Comparison of ENCODE assay signal across 8 mouse cellular contexts in the genomic region with DNA sequence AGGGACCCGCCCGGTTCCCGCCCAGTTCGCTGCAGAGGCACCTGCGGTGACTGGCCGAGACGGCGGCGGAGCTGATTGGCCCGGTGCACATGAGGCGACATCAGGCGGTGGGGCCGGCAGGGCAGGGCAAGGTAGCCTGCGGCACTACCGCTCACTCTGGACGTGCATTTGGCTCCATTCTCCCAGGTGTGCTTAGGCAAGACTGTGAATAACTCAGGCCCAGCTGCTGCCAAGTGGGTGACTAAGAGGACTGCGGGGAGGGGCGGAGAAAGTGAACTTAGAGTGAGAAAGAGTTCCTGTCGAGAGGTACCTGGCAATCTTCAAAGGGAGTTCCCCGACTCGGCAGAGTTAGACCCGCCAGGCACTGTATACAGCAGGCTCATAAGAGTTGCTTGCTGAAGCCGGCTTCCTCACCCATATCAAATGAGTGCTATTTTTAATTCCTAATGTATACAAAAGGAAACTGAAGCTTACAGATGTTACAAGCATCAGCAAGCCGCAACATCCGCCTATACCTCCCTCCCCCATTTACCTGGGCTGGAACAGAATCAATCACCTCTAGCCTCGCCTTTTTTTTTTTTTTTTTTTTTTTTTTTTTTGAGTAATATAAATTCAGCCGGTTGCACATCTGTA. TPM values are rescaled to one million over a fixed set of nuclear protein-coding genes. Genes with fewer than 3 reads are reported as not detected.
DNase-seq lines count a peak whose midpoint lies in the region; ATAC-seq and TF ChIP-seq lines count a peak whose summit lies in the region.

No protein-coding gene starts in this region.

- H3K9ac ChIP-seq in hindbrain, embryonic 16.5 days (ENCODE audit: low read depth, low read length), result peak overlapping the region; percentile 4
- H3K9ac ChIP-seq in limb, embryonic 11.5 days (ENCODE audit: low read length), result no peak overlapping the region
- peak overlapping the region; percentile 21; the same call in 1 of the 2 replicates for H3K9ac ChIP-seq in midbrain, embryonic 11.5 days (ENCODE audit: low read length)

- in situ Hi-C loops in Patski (cut with MboI; ENCODE audit: low pct_unique_long_range_greater_than_20kb), result no loop called here

- no peak overlapping the region for H3K27ac ChIP-seq in hindbrain, embryonic 16.5 days (ENCODE audit: low read depth, low read length)
- no peak overlapping the region for H3K27ac ChIP-seq in limb, embryonic 11.5 days (replicated peaks; ENCODE audit: low read depth, low read length)
- no peak overlapping the region for H3K27ac ChIP-seq in midbrain, embryonic 11.5 days (ENCODE audit: low read depth, low read length)

- CTCF ChIA-PET in Patski (lab: Charles Lee), result interaction anchor here (0.8 to 2.0 kb wide), 6 partner anchors 15 to 320 kb away, joined by 3 to 13 read pairs (median 5); no protein-coding TSS in a partner anchor

- H3K4me2 ChIP-seq in hindbrain, embryonic 16.5 days (ENCODE audit: low read length), result peak overlapping the region; percentile 62
- peak overlapping the region; percentile 41 for H3K4me2 ChIP-seq in limb, embryonic 11.5 days (ENCODE audit: low read depth, severe bottlenecking)
- H3K4me2 ChIP-seq in midbrain, embryonic 11.5 days, result peak overlapping the region; percentile 60

- POLR2A ChIA-PET in Patski (lab: Charles Lee), result no interaction called here

- ATAC-seq in Patski, result peak; percentile 57
- ATAC-seq in hindbrain, embryonic 16.5 days, result peak; percentile 89
- ATAC-seq in limb, embryonic 11.5 days (ENCODE audit: insufficient number of reproducible peaks, low FRiP score, low TSS enrichment, low read depth), result peak; percentile 92
- peak; percentile 87 for ATAC-seq in midbrain, embryonic 11.5 days (ENCODE audit: low FRiP score)

- H3K9me3 ChIP-seq in hindbrain, embryonic 16.5 days (ENCODE audit: control insufficient read depth, low read length), result no peaks in the 10 kb centered on the region
- no peaks in the 10 kb centered on the region for H3K9me3 ChIP-seq in limb, embryonic 11.5 days (ENCODE audit: control insufficient read depth, low read length)
- H3K9me3 ChIP-seq in midbrain, embryonic 11.5 days (ENCODE audit: control insufficient read depth, low read length), result no peaks in the 10 kb centered on the region

- H3K27me3 ChIP-seq in Patski, result no peaks in the 10 kb centered on the region
- no peaks in the 10 kb centered on the region for H3K27me3 ChIP-seq in hindbrain, embryonic 16.5 days (replicated peaks; ENCODE audit: control insufficient read depth, insufficient read depth, low read length)
- H3K27me3 ChIP-seq in limb, embryonic 11.5 days (ENCODE audit: control insufficient read depth, insufficient read depth, low read length), result no peaks in the 10 kb centered on the region
- H3K27me3 ChIP-seq in midbrain, embryonic 11.5 days (ENCODE audit: control insufficient read depth, insufficient read depth, low read length), result no peaks in the 10 kb centered on the region

- no peak for TF ChIP-seq CTCF in Patski (IDR thresholded peaks at IDR 0.05)

- DNase-seq in Patski (ENCODE audit: low read depth, low spot score), result peak; percentile 47
- DNase-seq in cerebellum, adult 9-11 months, result peak; percentile 2
- DNase-seq in frontal cortex, postnatal 14 days (ENCODE audit: low spot score in 2 of 2), result peak; percentile 4 to 6
- peak; percentile 83 for DNase-seq in limb, embryonic 11.5 days (ENCODE audit: low spot score)
- peak; percentile 93 for DNase-seq in midbrain, embryonic 11.5 days (ENCODE audit: low spot score, missing footprints)
- peak; percentile 13 for DNase-seq in skeletal muscle tissue, adult 2 months (ENCODE audit: low read depth, low spot score)
- DNase-seq in adipocyte (ENCODE audit: low spot score), result no peak

- under 1% methylated on average over 27 of the region's 27 CpGs for WGBS in hindbrain, embryonic 16.5 days
- WGBS in limb, embryonic 11.5 days, result 2% methylated on average over 27 of the region's 27 CpGs
- WGBS in midbrain, embryonic 11.5 days, result 3% methylated on average over 27 of the region's 27 CpGs

- H3K4me3 ChIP-seq in hindbrain, embryonic 16.5 days (ENCODE audit: low read length), result peak overlapping the region; percentile 33
- H3K4me3 ChIP-seq in limb, embryonic 11.5 days (ENCODE audit: low read depth, low read length), result peak overlapping the region; percentile 5; the same call in 1 of the 2 replicates
- H3K4me3 ChIP-seq in midbrain, embryonic 11.5 days (ENCODE audit: low read depth, low read length), result peak overlapping the region; percentile 26

- H3K4me1 ChIP-seq in hindbrain, embryonic 16.5 days (ENCODE audit: control insufficient read depth, insufficient read depth, low read depth, low read length), result peaks cover 13% of the 10 kb centered on the region
- H3K4me1 ChIP-seq in limb, embryonic 11.5 days (ENCODE audit: control insufficient read depth, insufficient read depth, low read length), result 0 out of 2 replicates have a peak, but pooled peaks cover 5% of the 10 kb centered on the region
- peaks cover 7% of the 10 kb centered on the region for H3K4me1 ChIP-seq in midbrain, embryonic 11.5 days (ENCODE audit: control insufficient read depth, insufficient read depth, low read length)

- no peaks in the 10 kb centered on the region for H3K36me3 ChIP-seq in hindbrain, embryonic 16.5 days (ENCODE audit: control insufficient read depth, insufficient read depth, low read length)
- no peaks in the 10 kb centered on the region for H3K36me3 ChIP-seq in limb, embryonic 11.5 days (ENCODE audit: control insufficient read depth, insufficient read depth, low read length)
- no peaks in the 10 kb centered on the region for H3K36me3 ChIP-seq in midbrain, embryonic 11.5 days (ENCODE audit: control insufficient read depth, insufficient read depth, low read length)

RNA-seq across cellular contexts. Expression of a gene that starts 33.4 kb away (rescaled TPM):
- polyA plus RNA-seq in Patski (2021), result 0.08 TPM
- 13.1 and 13.8 TPM in 2 replicates for polyA plus RNA-seq in hindbrain, embryonic 16.5 days (2015; fragmentation: Nextera tagmentation; extraction: Ambion mirVana)
- 1.5 and 1.6 TPM in 2 replicates for polyA plus RNA-seq in limb, embryonic 11.5 days (2014; fragmentation: Nextera tagmentation; extraction: Ambion mirVana)
- polyA plus RNA-seq in midbrain, embryonic 11.5 days (2014; fragmentation: Nextera tagmentation; extraction: Ambion mirVana), result 0.53 TPM in 1 of 2 replicates, not detected in the other

RNA-seq across cellular contexts. Expression of a gene that starts 35.3 kb away (rescaled TPM):
- 19.7 TPM for polyA plus RNA-seq in Patski (2021)
- polyA plus RNA-seq in hindbrain, embryonic 16.5 days (2015; fragmentation: Nextera tagmentation; extraction: Ambion mirVana), result not detected in 2 replicates
- polyA plus RNA-seq in limb, embryonic 11.5 days (2014; fragmentation: Nextera tagmentation; extraction: Ambion mirVana), result 0.71 TPM in 1 of 2 replicates, not detected in the other
- polyA plus RNA-seq in midbrain, embryonic 11.5 days (2014; fragmentation: Nextera tagmentation; extraction: Ambion mirVana), result not detected in 2 replicates

Comparison
In these comparisons a context has a peak if more than half of its experiments do, and no peak if none do; other contexts are left out.
1. RNA of a gene that starts 35.3 kb away (polyA plus RNA-seq): 19.7 TPM in Patski (single experiment); 0.71 TPM in limb, embryonic 11.5 days, not detected in hindbrain, embryonic 16.5 days and not detected in midbrain, embryonic 11.5 days; every median in the first group is over 10 times any median in the second.
2. Peak in every context shown above with its lines, with median percentiles within 50 percentile points of each other: ATAC-seq, H3K4me2 ChIP-seq and H3K4me3 ChIP-seq.